Mouse (Mus musculus) kidney, adult 2 months (tissue): ENCODE results near the gene Ddr2. TPM values are rescaled to one million over a fixed set of nuclear protein-coding genes. Genes with fewer than 3 reads are reported as not detected.

ENCODE experiments used
- DNase-seq: peaks from one replicate; pipeline ENCODE4 v3.0.0; 2021
- H3K27ac ChIP-seq: fragments of 200-500 bp; 2 replicates; pipeline ENCODE4 v1.5.1; 2012; ENCODE audit warnings: low read depth, low read length, control low read depth, inconsistent platforms; ENCODE audit not compliant: insufficient read depth
- H3K27me3 ChIP-seq: fragments of 200-500 bp; replicated peaks from 2 replicates; pipeline ENCODE4 v1.6.1; 2012; ENCODE audit warnings: mild to moderate bottlenecking, moderate library complexity, low read length, inconsistent platforms; ENCODE audit not compliant: control insufficient read depth, insufficient read depth
- H3K36me3 ChIP-seq: fragments of 200-500 bp; 2 replicates; pipeline ENCODE4 v1.6.1; 2012; ENCODE audit warnings: mild to moderate bottlenecking, moderate library complexity, low read length, inconsistent platforms; ENCODE audit not compliant: control insufficient read depth, insufficient read depth
- H3K4me1 ChIP-seq: fragments of 200-500 bp; 2 replicates; pipeline ENCODE4 v1.6.1; 2011; ENCODE audit warnings: low read length; ENCODE audit not compliant: control insufficient read depth, insufficient read depth
- H3K4me3 ChIP-seq: fragments of 200-500 bp; 2 replicates; pipeline ENCODE4 v1.5.1; 2011; ENCODE audit warnings: mild to moderate bottlenecking, low read depth, low read length, control low read depth; ENCODE audit not compliant: insufficient read depth
- CTCF ChIP-seq: fragments of 200-500 bp; conservative IDR thresholded peaks from 2 replicates; pipeline ENCODE4 v1.5.1; 2011; ENCODE audit warnings: low read depth, mild to moderate bottlenecking, control low read depth, low read length, moderate library complexity, mixed read lengths; ENCODE audit not compliant: insufficient read depth, insufficient read length
- POLR2A ChIP-seq: fragments of 200-500 bp; IDR thresholded peaks from one replicate; pipeline ENCODE4 v1.6.1; 2011; ENCODE audit warnings: low read depth, low read length, control low read depth
- WGBS: fragments of 180-500 bp; shearing (Covaris S2); methylation state at CpG from one replicate; pipeline ENCODE4 v1.1.7; 2018; 5-methylcytosine and 5-hydroxymethylcytosine counted together
- polyA plus RNA-seq: library from polyadenylated mRNA; depleted of rRNA; stranded (reverse); fragments of >200 nt; gene quantifications from 2 replicates; pipeline ENCODE4 v1.2.3, GENCODE M21; 2012; rRNA removed

Ddr2 gene
- polyA plus RNA-seq, 1 experiment, result 9.7 TPM

DNA sequence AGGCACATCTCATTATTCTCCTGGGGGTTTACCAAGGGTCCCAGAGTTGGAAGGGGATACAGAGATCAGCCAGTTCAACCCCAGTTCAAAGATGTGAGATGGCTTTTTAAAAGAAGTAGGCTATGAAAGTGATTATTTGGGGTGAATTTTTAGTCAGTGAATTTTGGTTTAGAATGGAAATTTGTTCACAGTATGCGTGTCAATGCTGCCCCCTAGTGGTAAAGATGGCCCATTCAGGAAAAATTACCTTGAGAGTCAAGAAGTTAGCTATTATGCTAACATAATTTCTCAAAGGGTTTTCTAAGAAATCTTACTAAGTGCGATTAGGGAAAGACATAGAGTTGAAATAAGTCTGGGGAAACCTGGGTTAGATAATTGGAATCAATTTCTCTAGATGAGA, 171.2 kb downstream of the Ddr2 start:
- H3K4me3 ChIP-seq, result no peak overlapping the region
- peak; percentile 56 for DNase-seq
- H3K27ac ChIP-seq, result no peak overlapping the region
- no peaks in the 10 kb centered on the region for H3K27me3 ChIP-seq
- no peaks in the 10 kb centered on the region for H3K4me1 ChIP-seq
- 0 out of 2 replicates have a peak, but pooled peaks have one; percentile 25 for TF ChIP-seq CTCF
- no peak for TF ChIP-seq POLR2A
- whole genome bisulfite sequencing, result 3% methylated on average over 2 of the region's 2 CpGs
- no peaks in the 10 kb centered on the region for H3K36me3 ChIP-seq

DNA sequence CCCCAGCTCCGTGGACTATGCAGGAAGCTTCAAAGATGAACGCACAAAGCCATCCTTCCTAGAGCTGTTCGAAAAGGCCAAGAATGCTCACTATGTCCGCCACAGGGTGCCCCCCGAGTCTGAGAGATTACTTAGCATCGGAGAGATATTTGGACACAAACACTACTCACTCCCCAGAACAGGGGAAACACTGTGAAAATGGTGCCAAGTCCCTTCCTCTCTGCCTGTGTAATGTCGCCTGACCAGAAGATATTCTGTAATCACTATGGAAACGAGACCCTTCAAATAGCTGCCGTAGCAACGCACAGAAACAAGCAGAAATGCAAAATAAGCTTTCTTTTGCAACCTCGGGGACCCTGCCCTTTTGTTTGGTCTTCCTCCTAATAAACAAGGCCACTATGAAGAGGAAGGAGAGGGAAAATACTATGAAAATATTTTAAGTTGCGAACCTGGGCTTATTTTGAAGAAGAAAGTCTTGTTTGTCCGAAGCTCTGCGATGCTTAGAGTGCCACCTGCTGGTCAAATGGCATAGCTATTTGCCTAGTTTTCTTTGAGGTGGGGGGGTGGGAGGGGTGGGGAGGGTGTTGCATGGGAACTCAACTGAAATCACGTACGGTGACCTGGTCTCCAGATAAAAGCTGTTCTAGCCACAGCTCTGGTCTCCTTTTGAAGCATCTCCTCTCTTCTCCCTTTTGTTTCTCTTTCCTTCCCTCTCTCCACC, 176.4 kb downstream of the Ddr2 start:
- Histone ChIP-seq H3K4me1 (no peaks in the 10 kb centered on the region), H3K27ac (no peak overlapping the region), H3K36me3 (no peaks in the 10 kb centered on the region), H3K4me3 (no peak overlapping the region), H3K27me3 (no peaks in the 10 kb centered on the region)
- WGBS, result 39% methylated on average over 16 of the region's 16 CpGs
- no peak for TF ChIP-seq POLR2A
- TF ChIP-seq CTCF, result peak; percentile 39
- DNase-seq, result peak; percentile 45

DNA sequence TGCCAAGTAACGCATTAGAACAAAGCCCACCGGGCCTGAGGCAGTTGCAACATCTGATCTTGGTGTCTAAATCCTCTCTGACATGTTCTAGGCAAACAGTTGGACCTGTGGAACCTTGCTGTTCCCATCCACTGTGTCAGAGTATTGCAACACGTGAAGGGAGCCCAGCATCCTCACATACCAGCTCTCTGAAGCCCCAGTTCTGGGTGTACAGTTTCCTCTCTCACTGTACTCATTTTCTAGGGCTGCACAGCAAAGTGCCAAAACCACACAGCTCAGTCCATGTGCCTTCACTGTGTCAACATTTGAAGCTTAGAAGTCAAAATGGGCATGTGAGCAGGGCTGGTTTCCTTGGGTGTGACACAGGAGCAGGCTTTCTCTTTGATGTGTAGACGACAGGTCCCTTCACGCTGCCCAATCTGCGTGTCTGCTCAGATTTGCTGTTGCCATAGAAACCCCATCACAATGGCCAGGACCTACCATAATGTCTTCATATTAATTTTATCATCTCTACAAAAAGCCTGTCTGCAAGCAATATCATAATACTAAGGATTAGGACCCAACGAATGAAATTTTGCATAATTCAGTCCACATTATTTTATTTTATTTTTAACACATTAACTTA, 178.3 kb downstream of the Ddr2 start:
- Histone ChIP-seq H3K4me3 (no peak overlapping the region), H3K4me1 (no peaks in the 10 kb centered on the region), H3K27ac (no peak overlapping the region), H3K27me3 (no peaks in the 10 kb centered on the region), H3K36me3 (no peaks in the 10 kb centered on the region)
- DNase-seq, result no peak
- no peak for TF ChIP-seq POLR2A
- TF ChIP-seq CTCF, result no peak
- 75% methylated on average over 7 of the region's 7 CpGs for WGBS

DNA sequence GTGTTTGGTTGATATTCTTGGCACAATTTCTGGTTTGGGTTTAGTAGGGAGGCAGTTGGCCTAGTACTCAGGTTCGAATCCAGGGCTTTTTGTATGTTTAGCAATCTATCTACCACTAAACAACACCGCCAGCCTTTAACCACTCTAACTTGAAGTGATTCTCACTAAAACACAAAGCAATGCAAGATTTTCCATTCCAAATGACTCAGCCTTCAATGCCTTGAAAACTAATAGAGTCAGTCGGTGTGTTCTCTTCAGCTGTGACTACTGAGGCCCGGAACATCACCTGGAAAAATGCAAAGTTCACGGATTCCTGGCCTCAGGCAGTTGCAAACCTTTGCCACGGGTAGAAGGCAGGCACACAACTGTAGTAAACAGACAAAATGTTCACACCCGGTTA, 178.9 kb downstream of the Ddr2 start:
- H3K27ac ChIP-seq, result no peak overlapping the region
- H3K27me3 ChIP-seq, result no peaks in the 10 kb centered on the region
- no peaks in the 10 kb centered on the region for H3K4me1 ChIP-seq
- no peaks in the 10 kb centered on the region for H3K36me3 ChIP-seq
- 67% methylated on average over 7 of the region's 7 CpGs for WGBS
- TF ChIP-seq CTCF (no peak), POLR2A (no peak)
- no peak overlapping the region for H3K4me3 ChIP-seq
- DNase-seq, result no peak

DNA sequence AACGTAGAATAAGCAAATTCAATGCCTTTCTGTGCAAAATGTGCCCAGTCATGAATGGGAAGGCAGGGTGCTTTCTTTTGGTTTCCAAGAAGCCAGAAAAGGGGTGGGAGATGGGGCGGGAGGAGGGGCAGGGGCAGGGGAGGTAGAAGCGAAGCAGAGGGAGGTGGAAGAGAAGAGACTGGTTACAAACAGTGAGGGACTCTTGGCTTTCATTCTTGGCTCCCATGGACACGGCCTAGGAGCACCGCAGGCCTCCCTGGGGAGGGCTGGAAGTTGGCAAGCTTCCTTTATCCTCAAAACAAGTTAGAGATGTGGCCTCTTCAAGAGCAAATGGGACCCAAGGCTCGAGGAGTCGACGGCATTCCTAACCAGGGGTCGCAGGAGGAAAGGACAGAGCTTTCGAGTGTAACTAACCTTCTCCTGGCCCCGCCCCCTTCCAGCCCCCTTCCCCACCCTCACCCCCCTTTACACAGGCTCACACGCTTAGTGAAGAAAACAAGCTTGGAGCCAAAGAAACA, 182.0 kb downstream of the Ddr2 start, which contains the start of gene Ccdc190:
Gene Ccdc190, plus strand, starts transcription at position 195 of the 518 bp plus-strand sequence.
- Histone ChIP-seq H3K27me3 (no peaks in the 10 kb centered on the region), H3K4me1 (no peaks in the 10 kb centered on the region), H3K27ac (no peak within 1 kb of the TSS), H3K4me3 (no peak within 1 kb of the TSS), H3K36me3 (no peaks in the 10 kb centered on the region)
- TF ChIP-seq CTCF (no peak), POLR2A (no peak)
- 21% methylated on average over 12 of the region's 12 CpGs for WGBS
- DNase-seq, result peak; percentile 46

DNA sequence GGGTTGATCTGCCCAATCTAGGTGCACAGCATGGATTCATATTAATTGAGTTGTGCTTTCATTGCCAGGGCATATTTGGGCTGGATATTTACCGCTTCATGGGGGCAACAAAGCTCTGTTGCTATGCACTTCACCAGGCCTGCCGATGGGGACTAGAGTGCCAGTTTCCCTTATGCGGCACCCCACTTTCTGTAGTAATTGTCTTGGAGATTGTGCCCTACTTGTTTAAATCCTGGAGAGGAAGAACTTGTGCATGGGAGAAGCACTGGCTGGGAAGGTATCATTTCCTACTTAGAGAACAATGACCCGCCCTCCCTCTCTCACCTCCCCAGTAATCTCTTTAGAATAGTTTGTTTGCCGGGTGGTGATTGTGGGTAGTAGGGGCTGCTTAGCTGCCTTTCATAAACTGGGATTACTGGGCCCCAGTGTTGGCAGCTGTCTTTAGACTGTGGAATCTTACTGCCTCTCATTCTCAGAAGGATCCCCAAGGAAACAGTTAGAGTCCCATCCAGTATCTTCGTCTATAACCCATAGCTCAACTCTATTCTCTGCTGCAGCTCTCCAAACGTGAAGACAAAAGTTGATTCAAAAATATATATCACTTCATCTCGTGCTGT, 182.7 kb downstream of the Ddr2 start:
- whole genome bisulfite sequencing, result 75% methylated on average over 8 of the region's 8 CpGs
- H3K27me3 ChIP-seq, result no peaks in the 10 kb centered on the region
- no peaks in the 10 kb centered on the region for H3K4me1 ChIP-seq
- no peak for DNase-seq
- no peak overlapping the region for H3K4me3 ChIP-seq
- TF ChIP-seq POLR2A (no peak), CTCF (no peak)
- no peak overlapping the region for H3K27ac ChIP-seq
- no peaks in the 10 kb centered on the region for H3K36me3 ChIP-seq

DNA sequence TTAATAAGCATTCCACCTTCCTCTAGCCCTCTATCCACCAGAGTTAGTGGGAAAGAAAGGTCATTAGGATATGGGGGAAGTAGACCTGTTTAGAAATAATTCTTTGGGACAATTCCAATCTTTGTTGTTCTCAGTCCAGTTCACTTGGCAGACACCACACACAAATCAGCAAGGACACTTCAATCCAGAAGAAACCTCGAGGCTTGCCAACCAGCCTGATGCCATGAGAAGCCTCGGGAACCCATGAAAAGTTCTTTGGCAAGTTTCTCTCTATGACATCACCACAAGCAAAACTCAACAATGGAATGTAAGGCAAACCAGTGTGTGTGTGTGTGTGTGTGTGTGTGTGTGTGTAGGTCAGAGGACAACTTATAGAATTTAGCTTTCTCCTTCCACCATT, 186.0 kb downstream of the Ddr2 start:
- 55% methylated on average over 2 of the region's 2 CpGs for WGBS
- H3K27ac ChIP-seq, result no peak overlapping the region
- DNase-seq, result no peak

More for the DNA sequence above, 186.0 kb downstream of the Ddr2 start:
- Histone ChIP-seq H3K27me3 (no peaks in the 10 kb centered on the region), H3K36me3 (no peaks in the 10 kb centered on the region), H3K4me3 (no peak overlapping the region), H3K4me1 (peaks cover 4% of the 10 kb centered on the region; the same call in 1 of the 2 replicates)
- TF ChIP-seq CTCF (no peak), POLR2A (no peak)

Other genes starting within 250 kb of the Ddr2 start
- gene Ccdc190, start 182.1 kb downstream of the Ddr2 start, polyA plus RNA-seq, result 0.11 TPM in 1 of 2 replicates, not detected in the other
- 12.2 and 13.1 TPM in 2 replicates for gene Hsd17b7, start 141.5 kb downstream of the Ddr2 start, polyA plus RNA-seq
- 31.6 and 34.3 TPM in 2 replicates for gene Uap1, start 64.2 kb upstream of the Ddr2 start, polyA plus RNA-seq
- 20.8 and 27.6 TPM in 2 replicates for gene Uhmk1, start 104.6 kb upstream of the Ddr2 start, polyA plus RNA-seq
- gene Sh2d1b2, start 122.0 kb upstream of the Ddr2 start, polyA plus RNA-seq, result not detected in 2 replicates
- 0.37 and 0.50 TPM in 2 replicates for gene Sh2d1b1, start 166.6 kb upstream of the Ddr2 start, polyA plus RNA-seq
- gene Gm7694, start 195.6 kb upstream of the Ddr2 start, polyA plus RNA-seq, result 14.5 and 15.5 TPM in 2 replicates
- gene Spata46, start 198.0 kb upstream of the Ddr2 start, polyA plus RNA-seq, result 0.17 and 0.26 TPM in 2 replicates